In genomic region chr1:170214383-170214756, GRCm38 (mm10) we compare ENCODE assay signal across 9 mouse cellular contexts. TPM values are rescaled to one million over a fixed set of nuclear protein-coding genes. Genes with fewer than 3 reads are reported as not detected.
A peak's percentile ranks its signal among the peaks of the same experiment; 100 is the strongest.
DNase-seq lines count a peak whose midpoint lies in the region; ATAC-seq and TF ChIP-seq lines count a peak whose summit lies in the region.
"Had no signal": no experiment of that assay in that cellular context is flagged by ENCODE, and none has a peak within 500 bp of the region (broad histone marks: within the 10 kb centered on the region; RNA-seq: fewer than 3 reads in every experiment).

No protein-coding gene starts in this region.

- no peak for TF ChIP-seq POLR2A in cerebellum, adult 2 months (IDR thresholded peaks at IDR 0.05; ENCODE audit: borderline replicate concordance, insufficient read depth, low read length)
- no peak for TF ChIP-seq POLR2A in spleen, adult 2 months (IDR thresholded peaks at IDR 0.05; ENCODE audit: low read depth, low read length)

- peak overlapping the region; percentile 71 for H3K4me2 ChIP-seq in limb, embryonic 11.5 days (ENCODE audit: low read depth, severe bottlenecking)
- H3K4me2 ChIP-seq in stomach, embryonic 15.5 days = peak overlapping the region; percentile 60

- no peak for TF ChIP-seq CTCF in cerebellum, adult 2 months (IDR thresholded peaks at IDR 0.05; ENCODE audit: borderline replicate concordance, insufficient read depth, low read depth, low read length)
- TF ChIP-seq CTCF in spleen, adult 2 months (IDR thresholded peaks at IDR 0.05; ENCODE audit: extremely low read depth, insufficient read depth, insufficient read length, insufficient replicate concordance) = no peak

- H3K9me3 ChIP-seq in limb, embryonic 11.5 days (ENCODE audit: control insufficient read depth, low read length) = no peaks in the 10 kb centered on the region
- no peaks in the 10 kb centered on the region for H3K9me3 ChIP-seq in stomach, embryonic 15.5 days

- peak overlapping the region; percentile 89 for H3K4me3 ChIP-seq in cerebellum, adult 2 months (replicated peaks; ENCODE audit: insufficient read depth, low read depth, low read length)
- peak overlapping the region; percentile 64 for H3K4me3 ChIP-seq in spleen, adult 2 months (ENCODE audit: extremely low read depth, insufficient read depth, insufficient read length)
- H3K4me3 ChIP-seq in limb, embryonic 11.5 days (ENCODE audit: low read depth, low read length) = peak overlapping the region; percentile 88
- peak overlapping the region; percentile 81 for H3K4me3 ChIP-seq in stomach, embryonic 15.5 days (replicated peaks)

- no peak overlapping the region for H3K27ac ChIP-seq in cerebellum, adult 2 months (ENCODE audit: insufficient read depth, low read length)
- H3K27ac ChIP-seq in spleen, adult 2 months (ENCODE audit: insufficient read depth, low read length) = peak overlapping the region; percentile 84; the same call in 1 of the 2 replicates
- no peak overlapping the region for H3K27ac ChIP-seq in limb, embryonic 11.5 days (replicated peaks; ENCODE audit: low read depth, low read length)
- H3K27ac ChIP-seq in stomach, embryonic 15.5 days = peak overlapping the region; percentile 84

- H3K36me3 ChIP-seq in spleen, adult 2 months (ENCODE audit: control insufficient read depth, insufficient read depth, low read length) = peaks cover 8% of the 10 kb centered on the region
- H3K36me3 ChIP-seq in limb, embryonic 11.5 days (ENCODE audit: control insufficient read depth, insufficient read depth, low read length) = no peaks in the 10 kb centered on the region
- 0 out of 2 replicates have a peak, but pooled peaks cover 6% of the 10 kb centered on the region for H3K36me3 ChIP-seq in stomach, embryonic 15.5 days

- H3K9ac ChIP-seq in limb, embryonic 11.5 days (ENCODE audit: low read length) = peak overlapping the region; percentile 95
- peak overlapping the region; percentile 78 for H3K9ac ChIP-seq in stomach, embryonic 15.5 days

- no peaks in the 10 kb centered on the region for H3K4me1 ChIP-seq in cerebellum, adult 2 months (ENCODE audit: control insufficient read depth, insufficient read depth, low read length)
- H3K4me1 ChIP-seq in spleen, adult 2 months (ENCODE audit: control insufficient read depth, insufficient read depth, insufficient read length) = peaks cover 3% of the 10 kb centered on the region; the same call in 1 of the 2 replicates
- no peaks in the 10 kb centered on the region for H3K4me1 ChIP-seq in limb, embryonic 11.5 days (ENCODE audit: control insufficient read depth, insufficient read depth, low read length)
- peaks cover 2% of the 10 kb centered on the region; the same call in 1 of the 2 replicates for H3K4me1 ChIP-seq in stomach, embryonic 15.5 days

- no peak for ATAC-seq in limb, embryonic 11.5 days (ENCODE audit: insufficient number of reproducible peaks, low FRiP score, low TSS enrichment, low read depth)
- no peak for ATAC-seq in stomach, embryonic 15.5 days (ENCODE audit: insufficient read depth, low FRiP score, low read depth)

- WGBS in cerebellum, adult 2 months = 23% methylated on average over 7 of the region's 7 CpGs
- 31% methylated on average over 7 of the region's 7 CpGs for WGBS in spleen, adult 2 months
- 42% methylated on average over 7 of the region's 7 CpGs for WGBS in limb, embryonic 11.5 days
- 26% methylated on average over 7 of the region's 7 CpGs for whole genome bisulfite sequencing in stomach, embryonic 15.5 days

- H3K27me3 ChIP-seq in cerebellum, adult 2 months (ENCODE audit: control insufficient read depth, insufficient read depth, low read length) = no peaks in the 10 kb centered on the region
- no peaks in the 10 kb centered on the region for H3K27me3 ChIP-seq in spleen, adult 2 months (ENCODE audit: control insufficient read depth, insufficient read depth, low read length)
- no peaks in the 10 kb centered on the region for H3K27me3 ChIP-seq in limb, embryonic 11.5 days (ENCODE audit: control insufficient read depth, insufficient read depth, low read length)
- no peaks in the 10 kb centered on the region for H3K27me3 ChIP-seq in stomach, embryonic 15.5 days (replicated peaks)

- no peak for DNase-seq in cerebellum, adult 2 months
- DNase-seq in cerebellum, postnatal 14 days = no peak
- DNase-seq in spleen, adult 2 months (ENCODE audit: low read depth in 1 of 2, low spot score in 2 of 2) = no peak
- no peak for DNase-seq in spleen, postnatal 10 days (ENCODE audit: low spot score in 2 of 2)
- DNase-seq in limb, embryonic 11.5 days (ENCODE audit: low spot score) = no peak
- no peak for DNase-seq in gastrocnemius, postnatal 25 days
- no peak for DNase-seq in thymus, postnatal 10 days (ENCODE audit: low spot score in 2 of 2)

RNA-seq across cellular contexts. Expression of gene Uhmk1, which starts 0.8 kb away (rescaled TPM):
- 80.4 and 85.8 TPM in 2 replicates for polyA plus RNA-seq in cerebellum, adult 2 months (2012; rRNA removed)
- polyA plus RNA-seq in spleen, adult 2 months (2012; rRNA removed) = 8.6 and 9.1 TPM in 2 replicates
- 9.2 and 11.6 TPM in 2 replicates for polyA plus RNA-seq in limb, embryonic 11.5 days (2014; fragmentation: Nextera tagmentation; extraction: Ambion mirVana)
- polyA plus RNA-seq in stomach, embryonic 15.5 days (2015; fragmentation: Nextera tagmentation; extraction: Ambion mirVana) = 8.0 and 8.4 TPM in 2 replicates
- 10 to 100 TPM; 11.1 to 12.3 TPM for total RNA-seq in gastrocnemius, postnatal 25 days (2021)

RNA-seq across cellular contexts. Expression of gene Sh2d1b2, which starts 18.2 kb away (rescaled TPM):
- not detected in 2 replicates for polyA plus RNA-seq in cerebellum, adult 2 months (2012; rRNA removed)
- polyA plus RNA-seq in spleen, adult 2 months (2012; rRNA removed) = 0.36 TPM in 1 of 2 replicates, not detected in the other
- polyA plus RNA-seq in limb, embryonic 11.5 days (2014; fragmentation: Nextera tagmentation; extraction: Ambion mirVana) = not detected in 2 replicates
- not detected in 2 replicates for polyA plus RNA-seq in stomach, embryonic 15.5 days (2015; fragmentation: Nextera tagmentation; extraction: Ambion mirVana)
- total RNA-seq in gastrocnemius, postnatal 25 days (2021) = not detected
- polyA plus RNA-seq: gonadal fat pad, adult 2 months had no signal

RNA-seq across cellular contexts. Expression of gene Uap1, which starts 39.6 kb away (rescaled TPM):
- polyA plus RNA-seq in cerebellum, adult 2 months (2012; rRNA removed) = 40.7 and 45.1 TPM in 2 replicates
- 6.8 TPM in 2 replicates for polyA plus RNA-seq in spleen, adult 2 months (2012; rRNA removed)
- polyA plus RNA-seq in limb, embryonic 11.5 days (2014; fragmentation: Nextera tagmentation; extraction: Ambion mirVana) = 66.6 and 67.0 TPM in 2 replicates
- 52.5 and 57.4 TPM in 2 replicates for polyA plus RNA-seq in stomach, embryonic 15.5 days (2015; fragmentation: Nextera tagmentation; extraction: Ambion mirVana)
- 10 to 100 TPM; 42.7 to 49.5 TPM for total RNA-seq in gastrocnemius, postnatal 25 days (2021)

Comparison
In these comparisons a context has a peak if more than half of its experiments do, and no peak if none do; other contexts are left out.
1. H3K27ac ChIP-seq: peak in spleen, adult 2 months (single experiment) and stomach, embryonic 15.5 days (single experiment); none in cerebellum, adult 2 months (single experiment) and limb, embryonic 11.5 days (single experiment).
2. Peak in every context shown above with its lines, with median percentiles within 50 percentile points of each other: H3K4me3 ChIP-seq.